Mouse (Mus musculus): ENCODE measurements around the gene Nckap5. TPM values are rescaled to one million over a fixed set of nuclear protein-coding genes. Genes with fewer than 3 reads are reported as not detected.

The Nckap5 gene
- polyA plus RNA-seq, 1 experiment from 2014 or later = 6.2 TPM

GRCm38 (mm10) chr1:126007571-126007970 is 823.0 kb downstream of the Nckap5 start:
- DNase-seq (ENCODE audit: low spot score) (peak; percentile 48), ATAC-seq (ENCODE audit: low read depth) (no peak)
- Histone ChIP-seq H3K4me2 (ENCODE audit: low read depth, low read length) (no peak overlapping the region), H3K4me3 (ENCODE audit: low read depth, low read length) (no peak overlapping the region), H3K9me3 (ENCODE audit: control insufficient read depth, low read length) (no peaks in the 10 kb centered on the region), H3K27me3 (replicated peaks; ENCODE audit: control insufficient read depth, insufficient read depth, low read length) (no peaks in the 10 kb centered on the region), H3K4me1 (ENCODE audit: control insufficient read depth, insufficient read depth, low read length) (no peaks in the 10 kb centered on the region), H3K36me3 (ENCODE audit: control insufficient read depth, insufficient read depth, low read length) (no peaks in the 10 kb centered on the region), H3K27ac (replicated peaks; ENCODE audit: low read depth, low read length) (no peak overlapping the region), H3K9ac (ENCODE audit: low read depth, low read length) (no peak overlapping the region)
- WGBS = 78% methylated on average over 4 of the region's 4 CpGs

- Histone ChIP-seq H3K4me1 (ENCODE audit: control insufficient read depth, insufficient read depth, low read length) (no peaks in the 10 kb centered on the region), H3K27ac (replicated peaks; ENCODE audit: low read depth, low read length) (no peak overlapping the region), H3K9me3 (ENCODE audit: control insufficient read depth, low read length) (no peaks in the 10 kb centered on the region), H3K36me3 (ENCODE audit: control insufficient read depth, insufficient read depth, low read length) (no peaks in the 10 kb centered on the region), H3K27me3 (replicated peaks; ENCODE audit: control insufficient read depth, insufficient read depth, low read length) (no peaks in the 10 kb centered on the region), H3K9ac (ENCODE audit: low read depth, low read length) (no peak overlapping the region), H3K4me2 (ENCODE audit: low read depth, low read length) (no peak overlapping the region), H3K4me3 (ENCODE audit: low read depth, low read length) (no peak overlapping the region)
- 70% methylated on average over 5 of the region's 5 CpGs for WGBS
- DNase-seq (ENCODE audit: low spot score) = no peak
- no peak for ATAC-seq (ENCODE audit: low read depth)
Measured at GRCm38 (mm10) chr1:126005672-126006071, 824.9 kb downstream of the Nckap5 start.

- no peak overlapping the region for H3K4me2 ChIP-seq (ENCODE audit: low read depth, low read length)
- DNase-seq (ENCODE audit: low spot score) (peak; percentile 77), ATAC-seq (ENCODE audit: low read depth) (peak; percentile 71; the same call in 1 of the 2 replicates)
Measured at GRCm38 (mm10) chr1:125996540-125996939, 834.1 kb downstream of the Nckap5 start.

GRCm38 (mm10) chr1:125987803-125988202 is 842.8 kb downstream of the Nckap5 start:
- DNase-seq (ENCODE audit: low spot score) (no peak), ATAC-seq (ENCODE audit: low read depth) (no peak)
- no peaks in the 10 kb centered on the region for H3K36me3 ChIP-seq (ENCODE audit: control insufficient read depth, insufficient read depth, low read length)
- 72% methylated on average over 3 of the region's 3 CpGs for WGBS
- no peak overlapping the region for H3K9ac ChIP-seq (ENCODE audit: low read depth, low read length)
- no peak overlapping the region for H3K27ac ChIP-seq (replicated peaks; ENCODE audit: low read depth, low read length)
- H3K4me1 ChIP-seq (ENCODE audit: control insufficient read depth, insufficient read depth, low read length) = no peaks in the 10 kb centered on the region
- H3K4me2 ChIP-seq (ENCODE audit: low read depth, low read length) = no peak overlapping the region
- no peaks in the 10 kb centered on the region for H3K27me3 ChIP-seq (replicated peaks; ENCODE audit: control insufficient read depth, insufficient read depth, low read length)
- H3K9me3 ChIP-seq (ENCODE audit: control insufficient read depth, low read length) = no peaks in the 10 kb centered on the region
- H3K4me3 ChIP-seq (ENCODE audit: low read depth, low read length) = no peak overlapping the region

More at GRCm38 (mm10) chr1:125996540-125996939, 834.1 kb downstream of the Nckap5 start:
- Histone ChIP-seq H3K9ac (ENCODE audit: low read depth, low read length) (no peak overlapping the region), H3K4me1 (ENCODE audit: control insufficient read depth, insufficient read depth, low read length) (peaks cover 4% of the 10 kb centered on the region; the same call in 1 of the 2 replicates), H3K27me3 (replicated peaks; ENCODE audit: control insufficient read depth, insufficient read depth, low read length) (no peaks in the 10 kb centered on the region), H3K4me3 (ENCODE audit: low read depth, low read length) (no peak overlapping the region), H3K9me3 (ENCODE audit: control insufficient read depth, low read length) (no peaks in the 10 kb centered on the region), H3K36me3 (ENCODE audit: control insufficient read depth, insufficient read depth, low read length) (no peaks in the 10 kb centered on the region), H3K27ac (replicated peaks; ENCODE audit: low read depth, low read length) (no peak overlapping the region)
- 20% methylated on average over 3 of the region's 3 CpGs for WGBS

GRCm38 (mm10) chr1:125984570-125984969 is 846.0 kb downstream of the Nckap5 start:
- WGBS = 46% methylated on average over 2 of the region's 2 CpGs
- no peak overlapping the region for H3K4me3 ChIP-seq (ENCODE audit: low read depth, low read length)
- no peak overlapping the region for H3K27ac ChIP-seq (replicated peaks; ENCODE audit: low read depth, low read length)
- no peak overlapping the region for H3K9ac ChIP-seq (ENCODE audit: low read depth, low read length)
- no peaks in the 10 kb centered on the region for H3K36me3 ChIP-seq (ENCODE audit: control insufficient read depth, insufficient read depth, low read length)
- DNase-seq (ENCODE audit: low spot score) (no peak), ATAC-seq (ENCODE audit: low read depth) (no peak)
- H3K4me1 ChIP-seq (ENCODE audit: control insufficient read depth, insufficient read depth, low read length) = no peaks in the 10 kb centered on the region
- no peak overlapping the region for H3K4me2 ChIP-seq (ENCODE audit: low read depth, low read length)
- H3K9me3 ChIP-seq (ENCODE audit: control insufficient read depth, low read length) = no peaks in the 10 kb centered on the region
- H3K27me3 ChIP-seq (replicated peaks; ENCODE audit: control insufficient read depth, insufficient read depth, low read length) = no peaks in the 10 kb centered on the region

GRCm38 (mm10) chr1:125974649-125975048 is 856.0 kb downstream of the Nckap5 start:
- no peaks in the 10 kb centered on the region for H3K36me3 ChIP-seq (ENCODE audit: control insufficient read depth, insufficient read depth, low read length)
- DNase-seq (ENCODE audit: low spot score) = no peak
- 90% methylated on average over 3 of the region's 3 CpGs for WGBS
- no peak overlapping the region for H3K27ac ChIP-seq (replicated peaks; ENCODE audit: low read depth, low read length)
- no peak overlapping the region for H3K4me3 ChIP-seq (ENCODE audit: low read depth, low read length)
- no peak for ATAC-seq (ENCODE audit: low read depth)
- H3K4me1 ChIP-seq (ENCODE audit: control insufficient read depth, insufficient read depth, low read length) = no peaks in the 10 kb centered on the region
- H3K4me2 ChIP-seq (ENCODE audit: low read depth, low read length) = no peak overlapping the region
- H3K9ac ChIP-seq (ENCODE audit: low read depth, low read length) = no peak overlapping the region
- no peaks in the 10 kb centered on the region for H3K9me3 ChIP-seq (ENCODE audit: control insufficient read depth, low read length)
- no peaks in the 10 kb centered on the region for H3K27me3 ChIP-seq (replicated peaks; ENCODE audit: control insufficient read depth, insufficient read depth, low read length)

GRCm38 (mm10) chr1:125971933-125972332 is 858.7 kb downstream of the Nckap5 start:
- Histone ChIP-seq H3K9me3 (ENCODE audit: control insufficient read depth, low read length) (no peaks in the 10 kb centered on the region), H3K27me3 (replicated peaks; ENCODE audit: control insufficient read depth, insufficient read depth, low read length) (no peaks in the 10 kb centered on the region), H3K4me3 (ENCODE audit: low read depth, low read length) (no peak overlapping the region), H3K27ac (replicated peaks; ENCODE audit: low read depth, low read length) (no peak overlapping the region), H3K4me2 (ENCODE audit: low read depth, low read length) (no peak overlapping the region), H3K4me1 (ENCODE audit: control insufficient read depth, insufficient read depth, low read length) (no peaks in the 10 kb centered on the region), H3K9ac (ENCODE audit: low read depth, low read length) (no peak overlapping the region), H3K36me3 (ENCODE audit: control insufficient read depth, insufficient read depth, low read length) (no peaks in the 10 kb centered on the region)
- ATAC-seq (ENCODE audit: low read depth) (no peak), DNase-seq (ENCODE audit: low spot score) (no peak)
- WGBS = 59% methylated on average over 6 of the region's 6 CpGs

- no peak overlapping the region for H3K4me2 ChIP-seq (ENCODE audit: low read depth, low read length)
- no peaks in the 10 kb centered on the region for H3K36me3 ChIP-seq (ENCODE audit: control insufficient read depth, insufficient read depth, low read length)
- H3K9ac ChIP-seq (ENCODE audit: low read depth, low read length) = no peak overlapping the region
- 66% methylated on average over 6 of the region's 6 CpGs for WGBS
- no peak overlapping the region for H3K27ac ChIP-seq (replicated peaks; ENCODE audit: low read depth, low read length)
- DNase-seq (ENCODE audit: low spot score) (no peak), ATAC-seq (ENCODE audit: low read depth) (no peak)
- no peaks in the 10 kb centered on the region for H3K9me3 ChIP-seq (ENCODE audit: control insufficient read depth, low read length)
- H3K4me1 ChIP-seq (ENCODE audit: control insufficient read depth, insufficient read depth, low read length) = no peaks in the 10 kb centered on the region
- H3K4me3 ChIP-seq (ENCODE audit: low read depth, low read length) = no peak overlapping the region
- no peaks in the 10 kb centered on the region for H3K27me3 ChIP-seq (replicated peaks; ENCODE audit: control insufficient read depth, insufficient read depth, low read length)
Measured at GRCm38 (mm10) chr1:125967671-125968070, 862.9 kb downstream of the Nckap5 start.

- Histone ChIP-seq H3K4me1 (ENCODE audit: control insufficient read depth, insufficient read depth, low read length) (no peaks in the 10 kb centered on the region), H3K36me3 (ENCODE audit: control insufficient read depth, insufficient read depth, low read length) (no peaks in the 10 kb centered on the region), H3K4me2 (ENCODE audit: low read depth, low read length) (no peak overlapping the region), H3K9me3 (ENCODE audit: control insufficient read depth, low read length) (no peaks in the 10 kb centered on the region), H3K4me3 (ENCODE audit: low read depth, low read length) (no peak overlapping the region), H3K27me3 (replicated peaks; ENCODE audit: control insufficient read depth, insufficient read depth, low read length) (no peaks in the 10 kb centered on the region), H3K9ac (ENCODE audit: low read depth, low read length) (no peak overlapping the region), H3K27ac (replicated peaks; ENCODE audit: low read depth, low read length) (no peak overlapping the region)
- DNase-seq (ENCODE audit: low spot score) (no peak), ATAC-seq (ENCODE audit: low read depth) (no peak)
- WGBS = 91% methylated on average over 3 of the region's 3 CpGs
Measured at GRCm38 (mm10) chr1:125951026-125951425, 879.6 kb downstream of the Nckap5 start.
